Mouse (Mus musculus): Measurements from ENCODE around the gene Lrch2. TPM values are rescaled to one million over a fixed set of nuclear protein-coding genes. Genes with fewer than 3 reads are reported as not detected.

The Lrch2 gene
- polyA plus RNA-seq, 1 experiment from 2014 or later: 8.8 TPM

DNA sequence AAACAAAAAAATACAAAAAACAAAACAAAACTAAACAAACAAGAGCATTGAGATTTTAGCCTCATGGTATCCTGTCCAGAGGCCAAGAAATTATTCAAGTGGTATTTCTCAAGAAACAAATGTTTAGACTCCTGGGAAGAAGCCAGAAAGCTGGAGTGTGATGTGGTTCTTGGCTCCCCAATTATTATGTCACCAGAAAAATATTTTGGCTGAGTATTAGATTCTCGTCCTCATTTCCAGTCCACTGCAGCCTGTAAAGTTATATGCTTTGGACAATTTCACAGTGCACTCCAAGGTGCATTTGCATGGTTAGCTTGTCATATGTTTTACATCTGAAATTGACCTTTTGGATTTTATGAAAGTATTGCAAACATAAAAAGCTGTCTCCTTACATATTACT is 124.1 kb downstream of the Lrch2 start:
- Histone ChIP-seq H3K4me1 (no peaks in the 10 kb centered on the region), H3K4me3 (replicated peaks) (no peak overlapping the region), H3K9ac (replicated peaks) (no peak overlapping the region), H3K27ac (replicated peaks) (no peak overlapping the region), H3K9me3 (replicated peaks) (no peaks in the 10 kb centered on the region), H3K4me2 (no peak overlapping the region), H3K36me3 (no peaks in the 10 kb centered on the region), H3K27me3 (replicated peaks) (no peaks in the 10 kb centered on the region)
- 79% methylated on average over 1 of the region's 1 CpGs for WGBS
- no peak for ATAC-seq (ENCODE audit: low FRiP score)

- no peak within 1 kb of the TSS for H3K27ac ChIP-seq (replicated peaks)
- ATAC-seq (ENCODE audit: low FRiP score): no peak
- no peak within 1 kb of the TSS for H3K4me3 ChIP-seq (replicated peaks)
- no peak within 1 kb of the TSS for H3K9ac ChIP-seq (replicated peaks)
- 50% methylated on average over 1 of the region's 1 CpGs for WGBS
- no peaks in the 10 kb centered on the region for H3K27me3 ChIP-seq (replicated peaks)
- no peaks in the 10 kb centered on the region for H3K4me1 ChIP-seq
- H3K9me3 ChIP-seq (replicated peaks): no peaks in the 10 kb centered on the region
- H3K4me2 ChIP-seq: no peak within 1 kb of the TSS
- H3K36me3 ChIP-seq: no peaks in the 10 kb centered on the region
Measured at GRCm38 (mm10) chrX:147429129-147429528, 124.8 kb downstream of the Lrch2 start, which contains the start of gene Il13ra2. TSS of gene Il13ra2 (minus strand) at chrX:147429192.

Other genes with a start within 250 kb of the Lrch2 start
- gene Il13ra2, start 124.9 kb downstream of the Lrch2 start, polyA plus RNA-seq (2015; fragmentation: Nextera tagmentation; extraction: Ambion mirVana): 0.13 and 0.55 TPM in 2 replicates
- gene Vmn1r239-ps, start 100.4 kb downstream of the Lrch2 start, polyA plus RNA-seq (2015; fragmentation: Nextera tagmentation; extraction: Ambion mirVana): not detected in 2 replicates
- gene Gm15128, start 211.9 kb upstream of the Lrch2 start, polyA plus RNA-seq (2015; fragmentation: Nextera tagmentation; extraction: Ambion mirVana): not detected in 2 replicates

Data from neural tube, embryonic 15.5 days (tissue).